Mouse (Mus musculus): ENCODE results near the gene Vmn1r29.
"Not testable (repeated sequence)": the region's sequence is repeated elsewhere in the genome, so short reads cannot be mapped to it uniquely, and the experiment has no call there.

Gene Vmn1r29

GRCm38 (mm10) chr6:58301249-58301648 is at the start of gene Vmn1r29:
Gene Vmn1r29 (plus strand): TSS chr6:58301549.
- no peak for DNase-seq (ENCODE audit: low spot score)

DNA sequence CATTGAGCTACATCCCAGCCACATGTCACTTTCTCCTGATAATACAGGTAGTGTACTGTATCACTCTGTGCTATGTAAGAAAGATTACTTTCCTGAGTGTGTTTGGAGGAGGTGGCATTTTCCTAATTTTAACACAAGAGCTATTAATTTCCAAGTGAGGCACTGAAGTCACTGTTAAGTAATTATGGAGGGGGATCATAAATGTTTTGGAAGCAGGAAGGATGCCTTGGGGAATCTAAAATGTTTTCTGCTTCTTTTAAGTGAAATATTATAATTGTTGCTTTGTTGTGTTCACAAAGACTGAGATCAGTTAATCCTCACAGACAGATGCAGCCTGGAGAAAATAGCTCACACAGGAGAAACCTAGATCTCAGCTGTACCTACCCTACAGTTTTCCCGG is 39.6 kb upstream of the Vmn1r29 start, which contains the start of gene Vmn1r28:
Vmn1r28 (plus strand) TSS at position 301 of the 400 bp plus-strand sequence.
- DNase-seq (ENCODE audit: low spot score), result no peak

DNA sequence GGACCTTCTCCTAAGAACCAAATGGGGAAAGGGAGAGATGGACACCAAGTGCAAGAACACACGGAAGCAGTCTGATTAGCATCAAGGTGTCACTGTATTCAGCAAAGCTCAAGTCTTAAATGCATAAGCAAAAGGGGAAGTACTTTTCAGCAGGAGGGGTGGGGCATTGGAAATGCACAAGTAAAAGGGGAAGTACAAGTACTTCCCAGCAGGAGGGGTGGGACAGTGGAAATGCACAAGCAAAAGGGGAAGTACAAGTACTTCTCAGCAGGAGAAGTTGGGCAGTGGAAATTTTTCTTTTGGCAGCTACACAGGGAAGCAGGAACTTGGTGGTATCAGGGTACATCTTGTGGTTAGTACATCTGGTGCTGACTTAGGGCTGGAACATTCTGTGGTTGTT is 21.7 kb upstream of the Vmn1r29 start:
- DNase-seq (ENCODE audit: low spot score), result not testable (repeated sequence)

- no peak for DNase-seq (ENCODE audit: low spot score)
Observed at GRCm38 (mm10) chr6:58292201-58292600, 9.1 kb upstream of the Vmn1r29 start.

DNA sequence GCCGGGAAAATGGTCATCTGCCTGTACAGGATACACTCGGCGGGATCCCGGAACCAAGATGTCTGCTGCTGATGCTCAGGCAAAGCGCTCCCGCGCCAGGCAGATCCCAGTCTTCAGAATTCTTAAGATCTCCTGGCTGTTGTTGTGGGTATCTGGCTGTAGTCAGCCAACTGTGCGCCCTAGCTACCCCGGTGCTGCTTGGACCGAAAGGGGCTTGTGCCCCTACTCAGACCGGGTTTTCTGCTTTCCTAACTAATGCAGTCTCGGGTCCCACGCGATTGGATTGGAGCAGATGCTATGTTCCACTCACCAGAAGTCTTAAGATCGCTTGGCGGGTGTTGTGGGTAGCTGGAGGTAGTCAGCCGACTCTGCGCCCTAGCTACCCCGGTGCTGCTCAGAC is 2.8 kb upstream of the Vmn1r29 start:
- DNase-seq (ENCODE audit: low spot score), result not testable (repeated sequence)

DNA sequence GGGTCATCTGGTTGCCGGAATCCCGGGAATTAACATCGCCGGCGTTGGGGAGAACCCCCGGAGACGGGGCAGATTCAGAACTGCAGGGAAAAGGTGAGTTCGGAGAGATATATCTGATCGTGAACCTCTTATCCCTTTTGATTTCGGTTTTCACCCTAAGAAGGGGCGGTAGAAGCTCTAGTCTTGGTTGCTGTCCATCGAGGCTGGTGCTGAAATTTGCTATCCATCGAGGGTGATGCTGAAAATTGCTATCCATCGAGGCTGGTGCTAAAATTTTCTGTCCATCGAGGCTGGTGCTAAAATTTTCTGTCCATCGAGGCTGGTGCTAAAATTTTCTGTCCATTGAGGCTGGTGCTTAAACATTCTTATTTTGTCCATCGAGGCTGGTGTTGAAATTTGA is 29.3 kb downstream of the Vmn1r29 start:
- DNase-seq (ENCODE audit: low spot score), result peak; percentile 2

Data from ovary, postnatal 14 days (tissue).